Mouse (Mus musculus): ENCODE data around the gene Themis3.

The Themis3 gene

DNA sequence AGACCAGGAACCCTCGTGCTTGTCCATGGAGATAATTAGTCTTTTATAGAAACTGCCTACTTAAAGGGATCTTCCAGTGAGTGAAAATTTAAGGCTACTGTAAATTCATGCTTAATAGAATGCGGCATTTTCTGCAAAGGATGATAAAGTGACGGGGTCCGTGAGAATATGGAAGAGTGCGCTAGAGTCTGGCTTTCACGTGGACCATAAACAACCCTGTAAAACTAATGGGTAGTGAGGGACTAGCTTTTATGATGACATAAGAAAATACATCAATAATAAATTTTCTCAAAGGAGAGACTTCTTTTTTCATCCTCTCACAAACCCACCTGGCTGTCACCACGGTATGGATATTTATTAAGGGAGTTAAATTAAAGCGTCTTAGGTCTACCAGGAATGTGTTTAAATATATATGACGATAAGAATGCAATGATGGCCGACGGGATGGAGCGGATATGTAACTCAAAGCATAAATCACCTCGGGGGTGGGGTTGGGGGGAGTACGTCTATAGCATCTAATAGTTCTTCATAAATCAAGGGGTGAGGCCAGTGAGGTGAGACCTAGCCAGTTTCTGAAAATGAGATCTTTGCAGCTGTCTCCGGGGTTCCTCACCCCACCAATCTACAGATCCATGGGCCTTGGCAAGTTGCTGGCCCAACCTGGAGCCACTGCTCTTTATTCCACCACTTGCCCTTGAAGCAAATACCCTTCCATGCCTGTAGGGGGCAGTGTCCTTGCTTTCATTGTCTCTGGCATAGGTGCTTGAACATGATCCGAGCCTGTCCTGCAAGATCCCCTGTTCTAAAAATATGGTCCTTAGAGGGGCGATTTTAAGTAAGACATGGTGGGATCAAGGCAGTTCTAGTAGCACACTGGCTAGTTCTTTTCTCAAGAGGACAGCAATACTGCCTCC, 35.8 kb downstream of the Themis3 start:
- DNase-seq (ENCODE audit: low spot score) = no peak

- no peak for DNase-seq (ENCODE audit: low spot score)
These were observed 41.7 kb downstream of the Themis3 start for GRCm38 (mm10) chr17:66552690-66553089.

DNA sequence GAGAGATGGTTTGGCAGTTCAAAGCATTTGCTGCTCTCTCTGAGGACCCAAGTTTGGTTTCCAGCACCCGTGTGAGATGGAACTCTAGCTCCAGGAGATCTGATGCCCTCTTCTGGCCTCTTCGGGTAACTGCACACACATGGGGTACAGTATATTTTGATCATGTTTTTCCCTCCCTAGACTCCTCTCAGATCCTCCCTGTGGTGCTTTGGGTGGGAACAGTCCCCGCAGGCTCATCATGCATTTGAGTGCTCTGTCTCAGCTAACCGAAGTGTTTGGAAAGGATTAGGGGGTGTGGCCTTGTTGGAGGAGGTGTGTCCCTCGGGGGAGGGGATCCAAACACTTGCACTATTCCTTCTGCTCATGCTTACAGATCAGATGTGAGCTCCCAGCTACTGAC, 43.9 kb downstream of the Themis3 start:
- DNase-seq (ENCODE audit: low spot score) = no peak

GRCm38 (mm10) chr17:66532285-66532684, 62.1 kb downstream of the Themis3 start:
- no peak for DNase-seq (ENCODE audit: low spot score)

DNA sequence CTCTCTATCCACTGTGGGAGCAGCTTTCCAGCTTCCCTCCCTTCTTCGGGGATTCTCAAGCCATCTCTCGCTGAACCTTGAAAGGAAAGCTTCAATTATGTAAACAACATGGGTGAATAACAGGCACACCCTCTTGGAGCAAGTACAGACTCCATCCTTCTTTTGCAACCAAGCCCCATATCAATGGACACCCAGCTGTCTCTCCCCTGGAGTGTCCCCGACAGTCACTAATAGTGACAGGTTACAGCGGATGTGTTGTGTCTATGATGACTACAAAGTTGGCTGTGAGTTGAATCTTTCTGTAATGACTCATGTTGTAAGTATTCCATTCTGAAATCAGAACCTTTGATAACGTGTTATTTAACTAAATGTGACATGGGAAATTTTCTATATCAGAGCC, 71.0 kb downstream of the Themis3 start:
- no peak for DNase-seq (ENCODE audit: low spot score)

DNA sequence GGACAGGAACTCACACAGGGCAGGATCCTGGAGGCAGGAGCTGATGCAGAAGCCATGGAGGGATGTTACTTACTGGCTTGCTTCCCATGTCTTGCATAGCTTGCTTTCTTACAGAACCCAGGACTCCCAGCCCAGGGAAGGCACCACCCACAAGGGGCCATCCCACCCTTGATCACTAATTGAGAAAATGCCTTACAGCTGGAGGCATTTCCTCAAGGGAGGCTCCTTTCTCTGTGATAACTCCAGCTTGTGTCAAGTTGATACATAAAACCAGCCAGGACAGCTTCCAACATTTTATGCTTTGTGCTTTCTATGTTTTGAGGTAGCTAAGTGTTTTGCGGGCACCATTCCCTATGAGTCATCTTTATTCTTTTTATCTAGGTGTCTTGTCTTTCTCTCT, 71.8 kb downstream of the Themis3 start:
- peak; percentile 22 for DNase-seq (ENCODE audit: low spot score)

- DNase-seq (ENCODE audit: low spot score) = peak; percentile 86
These were observed 74.6 kb downstream of the Themis3 start, which contains the start of gene Rab12 for GRCm38 (mm10) chr17:66519554-66520553. Gene Rab12, minus strand, starts transcription at chr17:66519729.

- peak; percentile 17 for DNase-seq (ENCODE audit: low spot score)
These were observed 75.4 kb downstream of the Themis3 start for GRCm38 (mm10) chr17:66518877-66519553.

DNA sequence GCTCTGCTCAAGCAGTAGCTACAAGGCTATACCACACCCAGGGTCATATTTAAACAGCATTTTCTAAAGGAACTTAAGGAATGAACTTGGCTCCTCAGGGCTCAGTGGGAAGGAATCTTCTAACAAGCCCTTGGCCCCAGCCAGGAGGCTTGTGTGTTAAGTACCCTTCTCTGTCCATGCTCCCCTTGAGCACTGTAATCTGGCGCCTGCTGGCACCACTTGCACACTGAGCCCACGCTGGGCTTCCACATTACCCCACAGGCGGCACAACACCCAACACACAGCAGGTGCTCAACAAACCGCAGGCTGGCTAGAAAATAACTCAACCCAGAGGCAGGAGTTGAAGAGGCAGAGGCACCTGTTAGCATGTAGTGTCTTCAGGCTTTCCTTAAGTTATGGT, 77.5 kb downstream of the Themis3 start:
- DNase-seq (ENCODE audit: low spot score) = no peak

- no peak for DNase-seq (ENCODE audit: low spot score)
These were observed 80.0 kb downstream of the Themis3 start for GRCm38 (mm10) chr17:66514288-66514995.

DNA sequence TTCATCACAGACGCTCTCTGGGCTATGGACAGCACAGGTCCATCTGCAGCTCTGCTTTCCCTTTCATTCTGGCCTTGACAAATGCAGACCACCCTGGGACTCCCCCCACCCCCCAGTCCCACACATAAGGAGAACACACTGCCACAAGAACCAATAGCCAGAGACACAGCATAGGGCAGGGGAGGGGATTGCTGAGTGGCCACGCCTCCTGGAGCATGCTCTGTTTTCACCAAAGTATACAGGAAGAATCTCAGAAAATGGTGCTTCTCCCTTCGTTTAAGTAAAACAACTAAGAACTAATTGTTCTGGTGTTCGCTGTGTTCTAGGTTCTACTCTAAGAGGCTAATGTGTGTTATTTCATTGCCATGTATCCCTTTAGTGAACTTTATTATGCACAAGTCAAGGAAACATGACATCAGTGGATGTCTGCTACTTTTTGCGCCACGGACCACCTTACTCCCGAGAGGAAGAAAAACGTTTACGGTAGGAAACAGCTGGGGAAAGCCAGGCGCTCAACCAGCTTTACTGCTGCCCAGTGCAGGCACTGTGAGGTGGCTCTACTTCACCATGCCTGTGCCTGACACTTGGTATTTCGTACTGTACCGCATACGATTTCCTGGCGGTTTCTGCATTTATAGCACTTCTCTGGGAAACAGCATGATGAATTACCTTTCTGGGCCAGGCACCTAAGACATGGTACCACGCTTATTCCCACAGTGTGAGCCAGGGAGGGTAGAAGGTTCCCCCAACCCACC, 82.0 kb downstream of the Themis3 start:
- DNase-seq (ENCODE audit: low spot score) = no peak

DNA sequence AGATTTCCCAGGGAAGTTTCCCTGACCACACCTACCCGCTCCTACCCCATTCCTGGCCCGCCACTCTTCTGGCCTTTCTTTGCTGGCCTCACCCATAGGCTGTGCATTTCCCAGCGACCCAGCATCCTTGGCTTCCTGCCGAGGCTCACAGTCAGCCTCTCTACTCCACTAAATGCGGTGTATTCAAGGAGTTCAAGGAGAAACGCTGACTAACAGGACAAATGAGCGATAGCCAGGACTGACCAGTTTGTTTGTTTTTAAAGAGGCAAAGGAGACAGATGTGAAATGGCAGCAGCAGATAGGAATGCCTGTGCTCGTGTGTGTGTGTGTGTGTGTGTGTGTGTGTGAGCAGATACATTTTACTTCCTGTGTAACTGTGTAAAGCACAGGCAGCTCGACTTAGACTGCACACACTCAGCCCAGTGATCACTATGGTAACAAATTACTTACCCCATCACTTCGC, 84.2 kb downstream of the Themis3 start:
- peak; percentile 37 for DNase-seq (ENCODE audit: low spot score)

GRCm38 (mm10) chr17:66507049-66507954, 87.1 kb downstream of the Themis3 start:
- DNase-seq (ENCODE audit: low spot score) = peak; percentile 59

- peak; percentile 47 for DNase-seq (ENCODE audit: low spot score)
These were observed 89.5 kb downstream of the Themis3 start for GRCm38 (mm10) chr17:66504964-66505363.
